Mouse (Mus musculus): ENCODE measurements around the gene Faxc.

- no peak for TF ChIP-seq MAX (IDR thresholded peaks at IDR 0.05; ENCODE audit: low read length)
- TF ChIP-seq ZC3H11A (IDR thresholded peaks at IDR 0.05; ENCODE audit: low read depth, low read length), result no peak
- no peak for TF ChIP-seq CTCF (IDR thresholded peaks at IDR 0.05 in 2 of 3, conservative IDR thresholded peaks at IDR 0.05 in 1 of 3; ENCODE audit: control insufficient read depth in 1 of 3, insufficient read depth in 1 of 3, low read depth in 2 of 3, low read length in 3 of 3, poor library complexity in 1 of 3, severe bottlenecking in 1 of 3)
- TF ChIP-seq POLR2A (IDR thresholded peaks at IDR 0.05; ENCODE audit: control insufficient read depth in 1 of 2, insufficient read depth in 1 of 2, low read depth in 1 of 2, low read length in 2 of 2, poor library complexity in 1 of 2), result no peak
- TF ChIP-seq ELF1 (IDR thresholded peaks at IDR 0.05; ENCODE audit: low read depth, low read length), result no peak
- TF ChIP-seq POLR2AphosphoS2 (IDR thresholded peaks at IDR 0.05; ENCODE audit: low read length), result no peak
- TF ChIP-seq SIN3A (IDR thresholded peaks at IDR 0.05; ENCODE audit: low read length), result no peak
- no peak for TF ChIP-seq GATA1 (IDR thresholded peaks at IDR 0.05; ENCODE audit: low read depth, low read length)
- TF ChIP-seq POLR2AphosphoS5 (IDR thresholded peaks at IDR 0.05; ENCODE audit: borderline replicate concordance, low read depth, low read length), result no peak
- TF ChIP-seq MAFK (IDR thresholded peaks at IDR 0.05; ENCODE audit: borderline replicate concordance, low read depth, low read length), result no peak
- TF ChIP-seq ZNF384 (IDR thresholded peaks at IDR 0.05; ENCODE audit: low read depth, low read length), result no peak
Measured at GRCm38 (mm10) chr4:21936424-21936823, 5.3 kb downstream of the Faxc start.
